Comparison of ENCODE assay signal across 8 mouse cellular contexts in the genomic region with DNA sequence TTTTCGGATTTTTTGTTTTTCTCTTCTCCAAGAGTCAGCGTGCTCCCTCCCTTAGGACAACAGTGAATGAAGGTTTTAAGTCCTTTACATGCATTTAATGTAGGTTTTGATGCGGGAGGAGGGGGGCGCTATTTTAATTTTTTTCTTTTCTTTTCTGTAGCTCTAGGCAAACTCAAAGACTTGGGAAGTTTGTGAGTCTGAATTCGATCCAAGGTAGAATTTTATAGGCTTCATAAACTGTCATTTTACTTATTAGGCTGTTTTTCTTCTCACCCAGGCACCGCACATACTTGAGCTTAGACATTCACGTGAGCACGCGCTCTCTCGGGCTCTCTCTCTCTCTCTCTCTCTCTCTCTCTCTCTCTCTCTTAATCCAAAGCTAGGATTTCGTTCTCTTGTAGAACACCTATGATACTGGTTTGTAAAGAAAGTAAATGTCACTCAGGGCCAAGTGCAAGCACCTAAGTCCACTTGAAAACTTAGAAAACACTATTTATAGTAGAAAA. TPM values are rescaled to one million over a fixed set of nuclear protein-coding genes. Genes with fewer than 3 reads are reported as not detected.
DNase-seq lines count a peak whose midpoint lies in the region; ATAC-seq and TF ChIP-seq lines count a peak whose summit lies in the region.

No protein-coding gene starts in this region.

- H3K79me2 ChIP-seq in MEL (ENCODE audit: control insufficient read depth, insufficient read depth, low read length, poor library complexity) = peaks cover 49% of the 10 kb centered on the region

- H3K4me1 ChIP-seq in heart, embryonic 13.5 days = peaks cover 47% of the 10 kb centered on the region
- H3K4me1 ChIP-seq in MEL (ENCODE audit: control insufficient read depth in 1 of 2, insufficient read depth in 2 of 2, low read length in 2 of 2) = peaks cover 8 to 14% of the 10 kb centered on the region in 2 experiments; a peak in 3 of 4 replicates
- H3K4me1 ChIP-seq in heart, postnatal 0 days (ENCODE audit: control insufficient read depth, insufficient read depth) = peaks cover 7% of the 10 kb centered on the region; the same call in 1 of the 2 replicates
- peaks cover 12% of the 10 kb centered on the region for H3K4me1 ChIP-seq in midbrain, embryonic 12.5 days

- TF ChIP-seq EP300 in MEL (IDR thresholded peaks at IDR 0.05; ENCODE audit: low read depth in 1 of 2, low read length in 2 of 2) = peak in 1 of 2 experiments; percentile 17; a peak in 1 of 4 replicates
- TF ChIP-seq EP300 in heart, postnatal 0 days (IDR thresholded peaks at IDR 0.05; ENCODE audit: low read depth) = no peak

- H3K36me3 ChIP-seq in heart, embryonic 13.5 days = peaks cover 8% of the 10 kb centered on the region; the same call in 1 of the 2 replicates
- H3K36me3 ChIP-seq in MEL (ENCODE audit: control insufficient read depth in 1 of 2, insufficient read depth in 2 of 2, low read length in 2 of 2) = peaks cover 0 to 17% of the 10 kb centered on the region in 2 experiments; a peak in 3 of 4 replicates
- H3K36me3 ChIP-seq in heart, postnatal 0 days (replicated peaks; ENCODE audit: control insufficient read depth, insufficient read depth, low read length) = no peaks in the 10 kb centered on the region
- H3K36me3 ChIP-seq in midbrain, embryonic 12.5 days = no peaks in the 10 kb centered on the region

- no peak for ATAC-seq in heart, embryonic 13.5 days (ENCODE audit: extremely low read depth, insufficient number of reproducible peaks, low FRiP score, low TSS enrichment)
- no peak for ATAC-seq in heart, postnatal 0 days (ENCODE audit: insufficient read depth, low read depth)
- no peak for ATAC-seq in midbrain, embryonic 12.5 days (ENCODE audit: low FRiP score, low read depth)

- H3K9ac ChIP-seq in heart, embryonic 13.5 days = peak overlapping the region; percentile 98
- H3K9ac ChIP-seq in MEL (ENCODE audit: control insufficient read depth, low read depth, low read length, poor library complexity, severe bottlenecking) = peak overlapping the region; percentile 96
- peak overlapping the region; percentile 97 for H3K9ac ChIP-seq in heart, postnatal 0 days (replicated peaks; ENCODE audit: low read depth, low read length)
- no peak overlapping the region for H3K9ac ChIP-seq in midbrain, embryonic 12.5 days (replicated peaks)

- H3K27ac ChIP-seq in heart, embryonic 13.5 days (replicated peaks) = peak overlapping the region; percentile 100
- peak overlapping the region; percentile 51 for H3K27ac ChIP-seq in MEL (ENCODE audit: control insufficient read depth, low read depth, low read length)
- peak overlapping the region; percentile 100 for H3K27ac ChIP-seq in heart, postnatal 0 days (ENCODE audit: low read depth)
- H3K27ac ChIP-seq in midbrain, embryonic 12.5 days (replicated peaks) = no peak overlapping the region

- no peak; the same call in 1 of the 2 replicates for TF ChIP-seq RAD21 in MEL (IDR thresholded peaks at IDR 0.05; ENCODE audit: low read depth, low read length)

- peak in 2 of 3 experiments; percentile 31 to 59; a peak in 3 of 6 replicates for TF ChIP-seq CTCF in MEL (IDR thresholded peaks at IDR 0.05 in 2 of 3, conservative IDR thresholded peaks at IDR 0.05 in 1 of 3; ENCODE audit: control insufficient read depth in 1 of 3, insufficient read depth in 1 of 3, low read depth in 2 of 3, low read length in 3 of 3, poor library complexity in 1 of 3, severe bottlenecking in 1 of 3)
- TF ChIP-seq CTCF in heart, postnatal 0 days (IDR thresholded peaks at IDR 0.05; ENCODE audit: low read depth) = no peak

- no peak for DNase-seq in heart, adult 9 months (ENCODE audit: low spot score in 2 of 2)
- peak; percentile 80 for DNase-seq in MEL (ENCODE audit: low read depth, low spot score)
- DNase-seq in heart, postnatal 0 days (ENCODE audit: low spot score) = no peak
- DNase-seq in layer of hippocampus, adult 9-11 months = no peak
- DNase-seq in layer of hippocampus, adult 8-10 months (ENCODE audit: low spot score in 2 of 2) = no peak
- DNase-seq in adrenal gland, postnatal 14 days = no peak

- TF ChIP-seq POLR2A in MEL (IDR thresholded peaks at IDR 0.05; ENCODE audit: control insufficient read depth in 1 of 2, insufficient read depth in 1 of 2, low read depth in 1 of 2, low read length in 2 of 2, poor library complexity in 1 of 2) = no peak

- WGBS in heart, embryonic 13.5 days = 6% methylated on average over 11 of the region's 11 CpGs
- WGBS in heart, postnatal 0 days = 14% methylated on average over 11 of the region's 11 CpGs
- WGBS in midbrain, embryonic 12.5 days = 3% methylated on average over 11 of the region's 11 CpGs

- H3K4me3 ChIP-seq in heart, embryonic 13.5 days = peak overlapping the region; percentile 88
- peak overlapping the region; percentile 74 to 84 for H3K4me3 ChIP-seq in MEL (ENCODE audit: control insufficient read depth in 1 of 2, insufficient read depth in 1 of 2, low read depth in 2 of 2, low read length in 2 of 2)
- peak overlapping the region; percentile 92 for H3K4me3 ChIP-seq in heart, postnatal 0 days (ENCODE audit: low read depth, low read length)
- peak overlapping the region; percentile 70 for H3K4me3 ChIP-seq in midbrain, embryonic 12.5 days

- H3K9me3 ChIP-seq in heart, embryonic 13.5 days = no peaks in the 10 kb centered on the region
- H3K9me3 ChIP-seq in MEL (replicated peaks; ENCODE audit: insufficient read depth, low read length) = no peaks in the 10 kb centered on the region
- H3K9me3 ChIP-seq in heart, postnatal 0 days (replicated peaks; ENCODE audit: control insufficient read depth, low read length) = no peaks in the 10 kb centered on the region
- H3K9me3 ChIP-seq in midbrain, embryonic 12.5 days = no peaks in the 10 kb centered on the region

- 0 out of 2 replicates have a peak, but pooled peaks cover 4% of the 10 kb centered on the region for H3K27me3 ChIP-seq in heart, embryonic 13.5 days (replicated peaks)
- no peaks in the 10 kb centered on the region for H3K27me3 ChIP-seq in MEL (ENCODE audit: control insufficient read depth in 1 of 2, insufficient read depth in 2 of 2, low read length in 2 of 2)
- 0 out of 2 replicates have a peak, but pooled peaks cover 6% of the 10 kb centered on the region for H3K27me3 ChIP-seq in heart, postnatal 0 days (ENCODE audit: control insufficient read depth, insufficient read depth, low read length)
- peaks cover 31% of the 10 kb centered on the region for H3K27me3 ChIP-seq in midbrain, embryonic 12.5 days

- H3K4me2 ChIP-seq in heart, embryonic 13.5 days = peak overlapping the region; percentile 81
- H3K4me2 ChIP-seq in heart, postnatal 0 days (ENCODE audit: low read depth, low read length) = peak overlapping the region; percentile 98
- peak overlapping the region; percentile 80 for H3K4me2 ChIP-seq in midbrain, embryonic 12.5 days (replicated peaks)

TF ChIP-seq in MEL, 35 proteins besides CTCF, POLR2A, EP300 and RAD21 (continues in another document):
- peak; percentile 67 for TF ChIP-seq MAX (IDR thresholded peaks at IDR 0.05; ENCODE audit: low read length)
- peak; percentile 29; the same call in 1 of the 2 replicates for TF ChIP-seq KAT2A (conservative IDR thresholded peaks at IDR 0.05; ENCODE audit: low read depth, low read length)
- TF ChIP-seq CHD2 (IDR thresholded peaks at IDR 0.05; ENCODE audit: low read length) = no peak
- TF ChIP-seq RCOR1 (IDR thresholded peaks at IDR 0.05; ENCODE audit: low read depth, low read length) = 0 out of 2 replicates have a peak, but pooled peaks have one; percentile 50
- peak; percentile 82; the same call in 1 of the 2 replicates for TF ChIP-seq MYC (IDR thresholded peaks at IDR 0.05; ENCODE audit: low read depth, low read length)
- peak; percentile 95; the same call in 1 of the 2 replicates for TF ChIP-seq CHD1 (IDR thresholded peaks at IDR 0.05; ENCODE audit: low read depth, low read length)
- TF ChIP-seq USF1 (IDR thresholded peaks at IDR 0.05; ENCODE audit: low read depth, low read length) = peak; percentile 30; the same call in 1 of the 2 replicates
- no peak; the same call in 1 of the 2 replicates for TF ChIP-seq POLR2AphosphoS5 (IDR thresholded peaks at IDR 0.05; ENCODE audit: borderline replicate concordance, low read depth, low read length)
- TF ChIP-seq MXI1 (IDR thresholded peaks at IDR 0.05; ENCODE audit: low read depth, low read length) = peak; percentile 82
- TF ChIP-seq MYB (IDR thresholded peaks at IDR 0.05; ENCODE audit: low read depth, low read length) = no peak
- 0 out of 2 replicates have a peak, but pooled peaks have one; percentile 16 for TF ChIP-seq TBP (IDR thresholded peaks at IDR 0.05; ENCODE audit: low read depth, low read length)
- peak; percentile 24; the same call in 1 of the 2 replicates for TF ChIP-seq POLR2AphosphoS2 (IDR thresholded peaks at IDR 0.05; ENCODE audit: low read length)
- peak; percentile 99 for TF ChIP-seq JUND (IDR thresholded peaks at IDR 0.05; ENCODE audit: low read depth, low read length)
- 0 out of 2 replicates have a peak, but pooled peaks have one; percentile 7 for TF ChIP-seq SMC3 (IDR thresholded peaks at IDR 0.05; ENCODE audit: low read depth, low read length)
- TF ChIP-seq SIN3A (IDR thresholded peaks at IDR 0.05; ENCODE audit: low read length) = peak; percentile 86

RNA-seq across cellular contexts. Expression of a gene that starts 2.0 kb away (rescaled TPM):
- polyA plus RNA-seq in heart, embryonic 13.5 days (2015; fragmentation: Nextera tagmentation; extraction: Ambion mirVana) = 4.8 and 5.4 TPM in 2 replicates
- 24.1 and 25.4 TPM in 2 replicates for total RNA-seq in MEL (2012; rRNA removed)
- polyA plus RNA-seq in MEL (2012; ENCODE audit: insufficient read depth in 1 of 2, insufficient read length in 2 of 2, low read depth in 1 of 2, low replicate concordance in 2 of 2, missing spikeins in 1 of 2) = 10 to 100 TPM in 1 of 2 experiments, not detected in 1; 12.4 TPM
- 42.0 and 47.1 TPM in 2 replicates for total RNA-seq in heart, postnatal 0 days (2014; rRNA removed; ENCODE audit: low replicate concordance)
- 10.1 and 10.5 TPM in 2 replicates for polyA plus RNA-seq in heart, postnatal 0 days (2015; fragmentation: Nextera tagmentation; extraction: Ambion mirVana)
- polyA plus RNA-seq in midbrain, embryonic 12.5 days (2016; fragmentation: Nextera tagmentation; extraction: Ambion mirVana) = 0.92 and 1.3 TPM in 2 replicates
- 1 to 10 TPM; 3.0 to 4.3 (median 3.6) TPM for total RNA-seq in layer of hippocampus, adult 8-10 months (2022)
- total RNA-seq in adrenal gland, postnatal 14 days (2021) = 4.9 and 7.2 TPM in 2 replicates

RNA-seq across cellular contexts. Expression of a gene that starts 51.8 kb away (rescaled TPM):
- polyA plus RNA-seq in heart, embryonic 13.5 days (2015; fragmentation: Nextera tagmentation; extraction: Ambion mirVana) = 35.4 and 44.6 TPM in 2 replicates
- total RNA-seq in MEL (2012; rRNA removed) = 32.1 and 32.3 TPM in 2 replicates
- polyA plus RNA-seq in MEL (2012; ENCODE audit: insufficient read depth in 1 of 2, insufficient read length in 2 of 2, low read depth in 1 of 2, low replicate concordance in 2 of 2, missing spikeins in 1 of 2) = 10 to 100 TPM in 1 of 2 experiments, not detected in 1; 42.3 TPM
- 9.1 and 12.3 TPM in 2 replicates for total RNA-seq in heart, postnatal 0 days (2014; rRNA removed; ENCODE audit: low replicate concordance)
- polyA plus RNA-seq in heart, postnatal 0 days (2015; fragmentation: Nextera tagmentation; extraction: Ambion mirVana) = 35.9 and 37.6 TPM in 2 replicates
- 58.8 and 61.5 TPM in 2 replicates for polyA plus RNA-seq in midbrain, embryonic 12.5 days (2016; fragmentation: Nextera tagmentation; extraction: Ambion mirVana)
- total RNA-seq in layer of hippocampus, adult 8-10 months (2022) = 10 to 100 TPM; 31.8 to 38.5 (median 33.2) TPM
- 22.2 and 30.6 TPM in 2 replicates for total RNA-seq in adrenal gland, postnatal 14 days (2021)
